Mouse (Mus musculus) embryonic fibroblast, embryonic 13.5 days (primary cell): ENCODE measurements around the gene Kcnq5. TPM values are rescaled to one million over a fixed set of nuclear protein-coding genes. Genes with fewer than 3 reads are reported as not detected.

ENCODE experiments used
- H3K27ac ChIP-seq: 2 replicates; pipeline ENCODE4 v1.5.1; 2012; ENCODE audit warnings: low read length, control low read depth, inconsistent platforms; ENCODE audit not compliant: insufficient read depth
- H3K4me1 ChIP-seq: 2 replicates; pipeline ENCODE4 v1.6.1; 2011; ENCODE audit warnings: low read length; ENCODE audit not compliant: control insufficient read depth, insufficient read depth
- H3K4me3 ChIP-seq: 2 replicates; pipeline ENCODE4 v1.5.1; 2011; ENCODE audit warnings: mild to moderate bottlenecking, control low read depth, low read length; ENCODE audit not compliant: insufficient read depth
- CTCF ChIP-seq: IDR thresholded peaks from 2 replicates; pipeline ENCODE4 v1.5.1; 2011; ENCODE audit warnings: mild to moderate bottlenecking, control low read depth, low read length, moderate library complexity, borderline replicate concordance; ENCODE audit not compliant: insufficient read depth
- POLR2A ChIP-seq: IDR thresholded peaks from 2 replicates; pipeline ENCODE4 v1.6.1; 2011; ENCODE audit warnings: low read depth, mild to moderate bottlenecking, control low read depth, low read length, moderate library complexity
- polyA plus RNA-seq: library from polyadenylated mRNA; stranded (reverse); fragments of >200 nt; gene quantifications from 2 replicates; pipeline ENCODE4 v1.2.4, GENCODE M21; 2011; ENCODE audit warnings: low read depth; ENCODE audit not compliant: missing spikeins, insufficient read length

Gene Kcnq5
- polyA plus RNA-seq, 1 experiment = 2.9 TPM

DNA sequence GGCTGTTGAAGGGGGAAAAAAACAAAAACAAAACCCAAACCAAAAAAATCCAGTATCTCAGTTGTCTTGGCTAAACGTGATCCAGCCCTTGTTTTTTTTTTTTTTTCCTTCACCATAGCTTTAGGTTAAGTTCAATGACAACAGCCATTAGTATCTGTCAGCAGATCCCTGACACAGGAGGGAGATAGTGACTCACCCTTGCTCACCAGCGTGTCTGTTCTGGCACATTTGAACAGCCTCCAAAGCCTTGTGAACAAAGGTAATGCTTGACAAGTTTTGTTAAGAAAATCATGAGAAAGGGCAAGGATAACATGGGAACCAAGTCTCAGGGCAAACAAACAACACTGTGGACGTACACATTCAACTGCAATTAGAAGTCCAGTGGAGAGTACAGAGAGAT lies 123.2 kb downstream of the Kcnq5 start:
- TF ChIP-seq CTCF (no peak), POLR2A (no peak)
- Histone ChIP-seq H3K4me1 (peaks cover 11% of the 10 kb centered on the region), H3K27ac (no peak overlapping the region), H3K4me3 (no peak overlapping the region)

DNA sequence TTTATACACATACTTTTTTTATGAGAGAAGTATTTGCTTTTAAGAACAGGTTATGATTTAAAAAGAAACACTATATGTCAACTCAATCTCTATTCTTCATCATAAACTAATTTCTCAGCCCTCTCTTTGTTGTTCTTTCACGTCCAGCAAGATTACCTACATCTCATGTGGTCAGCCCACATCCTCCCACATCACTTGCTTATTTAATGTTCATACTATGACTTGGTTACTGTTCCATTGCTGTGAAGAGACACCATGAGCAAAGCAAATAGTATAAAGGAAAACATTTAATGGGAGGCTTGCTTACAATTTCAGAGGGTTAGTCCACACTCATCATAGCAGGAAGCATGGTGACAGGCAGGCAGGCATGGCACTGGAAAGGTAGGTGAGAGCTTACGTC lies 124.4 kb downstream of the Kcnq5 start:
- H3K4me1 ChIP-seq = peaks cover 11% of the 10 kb centered on the region
- H3K4me3 ChIP-seq = no peak overlapping the region
- no peak overlapping the region for H3K27ac ChIP-seq
- TF ChIP-seq CTCF = no peak

DNA sequence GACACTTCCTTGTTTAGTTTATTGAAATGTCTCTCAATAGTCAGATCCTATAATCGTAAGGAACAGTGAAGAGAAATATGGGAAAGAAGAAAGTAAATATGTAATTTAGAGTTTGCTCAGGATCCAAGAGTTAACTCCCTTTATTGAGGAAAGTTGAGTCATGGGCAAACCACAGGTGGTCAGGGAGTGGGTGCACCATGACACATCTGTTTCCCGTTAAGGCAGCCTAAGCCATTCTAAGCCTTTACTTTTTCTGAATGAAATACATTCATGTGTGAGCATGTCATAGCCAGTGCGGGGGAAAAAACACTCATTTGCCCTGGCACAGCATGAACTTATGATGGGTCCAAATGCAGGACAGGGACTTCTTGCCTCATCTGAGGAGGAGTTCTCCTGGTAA lies 125.4 kb downstream of the Kcnq5 start:
- H3K27ac ChIP-seq = no peak overlapping the region
- peaks cover 11% of the 10 kb centered on the region for H3K4me1 ChIP-seq
- H3K4me3 ChIP-seq = no peak overlapping the region
- TF ChIP-seq CTCF = no peak
- no peak for TF ChIP-seq POLR2A

DNA sequence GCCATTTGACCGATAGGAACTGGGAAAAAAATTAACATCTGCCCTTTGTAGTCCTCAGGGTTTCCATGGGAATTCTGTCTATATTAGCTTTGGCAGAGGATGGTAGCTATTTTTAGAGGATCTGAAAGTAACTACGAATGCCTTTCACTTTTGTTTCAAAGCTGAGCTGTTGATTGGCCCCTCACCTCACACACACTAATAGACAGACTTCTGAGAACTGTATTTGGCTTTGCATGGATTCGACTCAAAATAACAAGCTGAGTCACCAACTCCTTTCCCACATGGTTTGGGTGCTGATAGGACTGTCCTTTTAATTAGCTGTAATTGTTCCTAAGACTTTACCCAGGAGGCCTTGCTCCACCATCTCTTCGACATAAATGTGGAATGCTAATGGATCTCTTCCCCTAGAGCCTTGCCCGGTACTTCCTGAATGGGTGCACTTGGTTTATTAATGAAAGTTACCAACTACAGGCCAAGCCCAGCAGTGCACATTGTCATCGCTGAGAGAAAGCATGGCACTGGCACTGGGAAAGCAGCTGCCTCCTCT lies 131.8 kb downstream of the Kcnq5 start:
- H3K4me3 ChIP-seq = no peak overlapping the region
- TF ChIP-seq CTCF = no peak
- no peak for TF ChIP-seq POLR2A

DNA sequence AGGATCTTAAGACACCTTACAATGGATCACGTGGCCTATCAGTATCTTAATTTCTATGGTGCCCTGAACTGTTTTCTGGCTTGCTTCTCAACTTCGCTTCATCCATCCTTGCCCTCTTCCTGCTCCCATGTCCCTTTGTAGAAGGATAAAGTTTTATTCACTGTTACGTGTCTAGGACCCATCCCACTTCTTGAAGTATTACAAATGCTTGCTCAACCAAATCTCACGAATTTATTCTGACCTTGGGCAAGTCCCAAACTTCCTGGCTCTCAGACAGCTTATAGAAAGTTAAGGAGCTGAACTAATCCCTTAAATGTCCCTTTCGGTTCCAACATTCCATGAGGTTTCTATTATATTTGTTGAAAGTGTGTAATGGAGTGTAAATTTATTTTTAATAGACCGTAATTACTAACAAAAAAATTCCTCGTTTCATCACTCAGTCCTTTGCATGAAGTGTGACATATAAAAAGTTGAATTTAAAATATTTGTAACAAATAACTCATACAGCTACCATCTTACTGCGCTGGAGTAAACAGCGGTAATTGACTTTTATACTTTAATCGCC lies 141.6 kb downstream of the Kcnq5 start:
- H3K4me3 ChIP-seq = no peak overlapping the region
- H3K27ac ChIP-seq = no peak overlapping the region
- no peaks in the 10 kb centered on the region for H3K4me1 ChIP-seq
- TF ChIP-seq POLR2A = no peak
- no peak for TF ChIP-seq CTCF

More for the DNA sequence above, 131.8 kb downstream of the Kcnq5 start:
- Histone ChIP-seq H3K4me1 (peaks cover 5% of the 10 kb centered on the region), H3K27ac (peak overlapping the region; percentile 15; the same call in 1 of the 2 replicates)

DNA sequence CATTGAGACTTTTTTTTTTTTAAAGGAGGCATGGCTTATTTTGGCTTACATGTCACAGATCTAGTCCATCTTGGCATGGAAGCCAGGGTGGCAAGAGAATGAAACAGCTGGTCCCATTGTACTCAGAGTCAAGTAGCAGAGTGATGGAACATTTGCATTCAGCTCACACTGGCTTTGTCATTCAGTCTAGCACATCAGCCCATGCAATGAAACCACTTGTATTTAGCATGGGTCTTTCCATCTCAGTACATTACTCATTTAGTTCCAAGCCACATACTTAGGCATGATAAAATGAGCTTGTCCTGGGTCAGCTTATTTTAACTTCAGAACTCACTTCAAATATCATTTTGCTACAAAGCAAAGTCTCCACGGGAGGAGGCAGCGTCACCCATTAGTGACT lies 156.7 kb downstream of the Kcnq5 start:
- Histone ChIP-seq H3K4me1 (no peaks in the 10 kb centered on the region), H3K4me3 (no peak overlapping the region), H3K27ac (no peak overlapping the region)
- TF ChIP-seq POLR2A (no peak), CTCF (no peak)

DNA sequence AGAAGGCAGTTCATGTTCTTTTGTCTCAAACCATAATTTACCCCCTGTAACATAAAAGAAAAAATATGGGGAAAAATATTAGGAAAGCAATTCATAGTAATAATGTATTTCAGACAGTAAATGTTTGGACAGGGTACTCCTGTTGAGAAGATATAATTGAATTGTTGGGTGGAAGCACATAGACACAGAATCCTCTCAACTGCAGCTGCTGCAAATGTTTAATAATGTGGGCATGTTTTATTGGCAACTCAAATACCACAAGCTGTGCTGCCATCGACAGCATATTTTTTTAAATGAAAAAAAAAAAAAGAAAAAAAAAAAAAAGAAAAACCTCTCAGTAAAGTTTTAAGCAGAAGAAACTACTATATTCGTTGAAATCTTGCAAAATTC lies 157.3 kb downstream of the Kcnq5 start:
- Histone ChIP-seq H3K27ac (no peak overlapping the region), H3K4me1 (no peaks in the 10 kb centered on the region), H3K4me3 (no peak overlapping the region)
- TF ChIP-seq POLR2A = no peak
- TF ChIP-seq CTCF = no peak

DNA sequence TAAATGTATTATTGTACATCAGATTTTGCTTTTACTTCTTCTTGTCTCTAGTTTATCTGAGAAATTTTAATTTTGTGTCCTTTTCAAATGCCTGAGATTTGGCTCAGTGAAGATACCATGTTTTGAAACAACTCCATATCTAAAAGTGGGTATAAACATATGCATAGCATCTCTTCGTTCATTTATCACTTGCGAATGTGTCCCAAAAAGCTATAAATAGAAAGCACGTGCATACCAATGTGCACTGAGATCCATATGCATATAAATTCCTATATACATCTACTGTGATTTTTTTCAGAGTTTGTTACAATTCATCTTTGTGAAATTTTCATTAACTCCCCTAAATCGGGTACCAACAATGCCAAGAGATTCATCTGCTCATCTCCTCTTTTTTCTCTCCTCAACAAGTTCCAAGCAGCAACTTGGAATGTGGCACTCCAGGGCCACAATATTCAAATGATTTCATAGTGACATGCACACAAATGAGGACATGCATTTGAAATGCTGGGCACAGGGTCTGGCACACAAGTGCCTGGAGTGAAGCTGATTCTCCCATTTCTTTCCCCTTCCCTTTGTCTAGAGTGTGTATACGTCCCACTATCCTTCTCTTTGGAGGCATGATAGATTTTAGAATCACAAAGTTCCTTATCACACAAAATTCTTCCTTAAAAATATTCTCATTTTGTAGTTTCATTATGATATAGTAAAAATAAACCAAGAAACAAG lies 157.8 kb downstream of the Kcnq5 start:
- H3K4me3 ChIP-seq = no peak overlapping the region
- H3K27ac ChIP-seq = no peak overlapping the region
- TF ChIP-seq CTCF = no peak
- no peak for TF ChIP-seq POLR2A
- no peaks in the 10 kb centered on the region for H3K4me1 ChIP-seq

DNA sequence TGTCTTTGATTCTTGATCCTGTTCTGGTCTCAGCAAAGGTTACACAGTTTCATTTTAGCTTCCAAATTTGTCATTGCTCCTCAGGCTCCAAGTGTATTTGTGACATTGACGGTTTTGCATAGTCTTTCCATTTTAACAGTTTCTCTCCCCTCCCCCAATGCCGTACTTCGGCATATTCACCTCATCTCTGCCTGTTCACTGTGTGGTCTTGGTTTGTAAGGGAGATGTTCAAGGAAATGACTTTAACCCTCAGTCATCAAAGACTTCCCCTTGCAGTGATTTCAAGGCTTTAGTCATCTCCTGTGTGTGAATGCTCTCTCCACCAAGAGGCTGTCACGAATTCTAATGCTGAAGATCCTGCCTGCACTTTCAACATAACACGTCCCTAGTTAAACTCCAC lies 181.0 kb downstream of the Kcnq5 start:
- no peaks in the 10 kb centered on the region for H3K4me1 ChIP-seq
- TF ChIP-seq CTCF = no peak
- no peak for TF ChIP-seq POLR2A
- H3K4me3 ChIP-seq = no peak overlapping the region
- no peak overlapping the region for H3K27ac ChIP-seq

DNA sequence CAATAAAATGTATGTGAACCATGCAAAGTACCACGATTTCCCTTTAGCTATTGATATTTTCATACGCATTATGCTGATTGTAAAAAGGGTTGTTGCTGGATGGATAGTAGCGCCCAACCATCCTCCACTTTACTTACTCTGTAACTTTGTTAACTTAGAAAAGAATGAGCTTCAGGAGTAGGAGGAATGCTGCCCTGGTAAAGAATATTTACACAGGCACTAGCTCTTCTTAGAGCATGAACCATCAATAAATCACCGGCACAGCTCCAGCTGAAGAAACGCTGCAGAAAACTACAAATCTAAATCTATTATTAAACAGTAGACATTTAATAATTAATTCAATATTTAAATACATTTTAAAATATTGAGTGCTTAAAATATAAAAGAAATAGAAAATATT lies 184.2 kb downstream of the Kcnq5 start:
- Histone ChIP-seq H3K27ac (no peak overlapping the region), H3K4me1 (no peaks in the 10 kb centered on the region; the same call in 1 of the 2 replicates), H3K4me3 (no peak overlapping the region)
- TF ChIP-seq CTCF = no peak
